Mouse (Mus musculus) stomach, embryonic 14.5 days (tissue): ENCODE results near the gene Fam13c. TPM values are rescaled to one million over a fixed set of nuclear protein-coding genes. Genes with fewer than 3 reads are reported as not detected.

ENCODE experiments used
- ATAC-seq: fragments of 200-750 bp; cut with Nextera tagmentation; 2 replicates; pipeline ENCODE4 v1.8.0; 2017; ENCODE audit warnings: low read depth, moderate TSS enrichment; ENCODE audit not compliant: insufficient number of reproducible peaks, insufficient read depth, low FRiP score
- H3K27ac ChIP-seq: fragments of 300-500 bp; sonication (generic); 2 replicates; pipeline ENCODE4 v1.5.1; 2014; ENCODE audit warnings: mild to moderate bottlenecking, low read length, moderate library complexity, mixed read lengths
- H3K27me3 ChIP-seq: fragments of 300-500 bp; sonication (generic); 2 replicates; pipeline ENCODE4 v1.6.1; 2014; ENCODE audit warnings: low read length, control low read depth, mixed read lengths; ENCODE audit not compliant: control insufficient read depth, insufficient read depth
- H3K36me3 ChIP-seq: fragments of 300-500 bp; sonication (generic); 2 replicates; pipeline ENCODE4 v1.6.1; 2014; ENCODE audit warnings: mild to moderate bottlenecking, control low read depth, low read length, moderate library complexity, mixed read lengths; ENCODE audit not compliant: control insufficient read depth, insufficient read depth
- H3K4me1 ChIP-seq: fragments of 300-500 bp; sonication (generic); 2 replicates; pipeline ENCODE4 v1.6.1; 2014; ENCODE audit warnings: low read length, control low read depth, mixed read lengths; ENCODE audit not compliant: control insufficient read depth, insufficient read depth
- H3K4me2 ChIP-seq: fragments of 300-500 bp; sonication (generic); replicated peaks from 2 replicates; pipeline ENCODE4 v1.6.1; 2014; ENCODE audit warnings: low read depth, low read length, control low read depth
- H3K4me3 ChIP-seq: fragments of 300-500 bp; sonication (generic); 2 replicates; pipeline ENCODE4 v1.5.1; 2014; ENCODE audit warnings: low read depth, low read length, control low read depth
- H3K9ac ChIP-seq: fragments of 300-500 bp; sonication (generic); replicated peaks from 2 replicates; pipeline ENCODE4 v1.6.1; 2014; ENCODE audit warnings: low read depth, mild to moderate bottlenecking, control low read depth, low read length, moderate library complexity, mixed read lengths
- H3K9me3 ChIP-seq: fragments of 300-500 bp; sonication (generic); 2 replicates; pipeline ENCODE4 v1.6.1; 2016; ENCODE audit warnings: low read depth, low read length, control low read depth; ENCODE audit not compliant: control insufficient read depth
- WGBS: fragments of 180-500 bp; shearing (Covaris S2); extraction: QIAGEN DNeasy Blood & Tissue Kit; methylation state at CpG from one replicate; pipeline ENCODE4 v1.1.7; 2014; 5-methylcytosine and 5-hydroxymethylcytosine counted together
- polyA plus RNA-seq: library from polyadenylated mRNA; unstranded; fragments of >200 nt; fragmentation: Nextera tagmentation; extraction: Ambion mirVana; gene quantifications from 2 replicates; pipeline ENCODE4 v1.2.1, GENCODE M21; 2014

Gene Fam13c
- polyA plus RNA-seq, 1 experiment from 2014 or later, result 11.2 TPM

- no peak for ATAC-seq
- no peak overlapping the region for H3K9ac ChIP-seq
- H3K36me3 ChIP-seq, result no peaks in the 10 kb centered on the region
- H3K9me3 ChIP-seq, result no peaks in the 10 kb centered on the region
- no peaks in the 10 kb centered on the region for H3K4me1 ChIP-seq
- no peak overlapping the region for H3K4me3 ChIP-seq
- WGBS, result 50% methylated on average over 7 of the region's 7 CpGs
- H3K27ac ChIP-seq, result no peak overlapping the region
- no peak overlapping the region for H3K4me2 ChIP-seq
- H3K27me3 ChIP-seq, result no peaks in the 10 kb centered on the region
Measured at GRCm38 (mm10) chr10:70484568-70485286, 44.4 kb downstream of the Fam13c start.

GRCm38 (mm10) chr10:70485287-70485612 is 45.0 kb downstream of the Fam13c start:
- H3K9me3 ChIP-seq, result no peaks in the 10 kb centered on the region
- H3K27ac ChIP-seq, result no peak overlapping the region
- 76% methylated on average over 7 of the region's 7 CpGs for WGBS
- H3K4me1 ChIP-seq, result no peaks in the 10 kb centered on the region
- no peak overlapping the region for H3K9ac ChIP-seq
- no peak overlapping the region for H3K4me3 ChIP-seq
- no peak overlapping the region for H3K4me2 ChIP-seq
- H3K36me3 ChIP-seq, result no peaks in the 10 kb centered on the region
- ATAC-seq, result no peak
- H3K27me3 ChIP-seq, result no peaks in the 10 kb centered on the region

- Histone ChIP-seq H3K9ac (no peak overlapping the region), H3K4me2 (no peak overlapping the region), H3K27me3 (no peaks in the 10 kb centered on the region), H3K36me3 (no peaks in the 10 kb centered on the region), H3K27ac (no peak overlapping the region), H3K4me1 (no peaks in the 10 kb centered on the region), H3K9me3 (no peaks in the 10 kb centered on the region), H3K4me3 (no peak overlapping the region)
- WGBS, result 90% methylated on average over 6 of the region's 6 CpGs
- no peak for ATAC-seq
Measured at GRCm38 (mm10) chr10:70486651-70487050, 46.4 kb downstream of the Fam13c start.

GRCm38 (mm10) chr10:70493891-70494290 is 53.6 kb downstream of the Fam13c start:
- H3K4me1 ChIP-seq, result 0 out of 2 replicates have a peak, but pooled peaks cover 4% of the 10 kb centered on the region
- 83% methylated on average over 3 of the region's 3 CpGs for WGBS
- no peaks in the 10 kb centered on the region for H3K9me3 ChIP-seq
- ATAC-seq, result no peak
- no peak overlapping the region for H3K4me2 ChIP-seq
- H3K36me3 ChIP-seq, result no peaks in the 10 kb centered on the region
- H3K4me3 ChIP-seq, result no peak overlapping the region
- no peak overlapping the region for H3K9ac ChIP-seq
- no peak overlapping the region for H3K27ac ChIP-seq
- H3K27me3 ChIP-seq, result no peaks in the 10 kb centered on the region

- WGBS, result 45% methylated on average over 2 of the region's 2 CpGs
- Histone ChIP-seq H3K27me3 (no peaks in the 10 kb centered on the region), H3K4me3 (no peak overlapping the region), H3K4me1 (0 out of 2 replicates have a peak, but pooled peaks cover 4% of the 10 kb centered on the region), H3K9ac (no peak overlapping the region), H3K27ac (0 out of 2 replicates have a peak overlapping the region, but pooled peaks have one; percentile 3), H3K36me3 (no peaks in the 10 kb centered on the region), H3K9me3 (no peaks in the 10 kb centered on the region), H3K4me2 (no peak overlapping the region)
- ATAC-seq, result no peak
Measured at GRCm38 (mm10) chr10:70494441-70494840, 54.2 kb downstream of the Fam13c start.

GRCm38 (mm10) chr10:70495106-70496104 is 55.1 kb downstream of the Fam13c start:
- Histone ChIP-seq H3K4me3 (no peak overlapping the region), H3K4me1 (0 out of 2 replicates have a peak, but pooled peaks cover 4% of the 10 kb centered on the region), H3K4me2 (no peak overlapping the region), H3K27me3 (no peaks in the 10 kb centered on the region), H3K27ac (no peak overlapping the region), H3K9me3 (no peaks in the 10 kb centered on the region), H3K9ac (no peak overlapping the region), H3K36me3 (no peaks in the 10 kb centered on the region)
- ATAC-seq, result no peak
- WGBS, result 70% methylated on average over 4 of the region's 4 CpGs

- no peak overlapping the region for H3K4me3 ChIP-seq
- no peak overlapping the region for H3K9ac ChIP-seq
- no peaks in the 10 kb centered on the region for H3K27me3 ChIP-seq
- H3K27ac ChIP-seq, result no peak overlapping the region
- H3K4me1 ChIP-seq, result 0 out of 2 replicates have a peak, but pooled peaks cover 4% of the 10 kb centered on the region
- no peaks in the 10 kb centered on the region for H3K9me3 ChIP-seq
- no peaks in the 10 kb centered on the region for H3K36me3 ChIP-seq
- no peak overlapping the region for H3K4me2 ChIP-seq
- ATAC-seq, result no peak
Measured at GRCm38 (mm10) chr10:70496938-70497337, 56.7 kb downstream of the Fam13c start.

GRCm38 (mm10) chr10:70498328-70498727 is 58.0 kb downstream of the Fam13c start:
- Histone ChIP-seq H3K9ac (no peak overlapping the region), H3K27ac (no peak overlapping the region), H3K9me3 (no peaks in the 10 kb centered on the region), H3K4me2 (no peak overlapping the region), H3K4me3 (no peak overlapping the region), H3K36me3 (no peaks in the 10 kb centered on the region), H3K27me3 (no peaks in the 10 kb centered on the region), H3K4me1 (0 out of 2 replicates have a peak, but pooled peaks cover 4% of the 10 kb centered on the region)
- ATAC-seq, result no peak
- 57% methylated on average over 2 of the region's 2 CpGs for WGBS
